Mouse (Mus musculus) c-Kit-positive CD71-positive TER-119-positive erythroid progenitor cells, embryonic 14.5 days (primary cell): ENCODE data around the gene Telo2.
"Not testable (repeated sequence)": the region's sequence is repeated elsewhere in the genome, so short reads cannot be mapped to it uniquely, and the experiment has no call there.

Source experiments
- DNase-seq: peaks from one replicate; pipeline ENCODE4 v3.0.0-alpha.2; 2013; ENCODE audit warnings: low spot score

Gene Telo2

GRCm38 (mm10) chr17:25115664-25116432 is at the start of gene Telo2:
Telo2 (minus strand) TSS chr17:25115967.
- DNase-seq, result peak; percentile 91

- DNase-seq, result no peak
Measured at GRCm38 (mm10) chr17:25164770-25165169, 49.0 kb upstream of the Telo2 start.

GRCm38 (mm10) chr17:25163387-25163786 is 47.6 kb upstream of the Telo2 start:
- DNase-seq, result no peak

- DNase-seq, result no peak
Measured at GRCm38 (mm10) chr17:25162161-25162560, 46.4 kb upstream of the Telo2 start, which contains the start of gene Ccdc154. Ccdc154 (plus strand) TSS chr17:25162461.

GRCm38 (mm10) chr17:25139960-25140359 is 24.2 kb upstream of the Telo2 start:
- DNase-seq, result no peak

GRCm38 (mm10) chr17:25138803-25139202 is 23.0 kb upstream of the Telo2 start:
- DNase-seq, result no peak

GRCm38 (mm10) chr17:25135622-25136021 is 19.9 kb upstream of the Telo2 start:
- no peak for DNase-seq

- peak; percentile 83 for DNase-seq
Measured at GRCm38 (mm10) chr17:25133275-25133698, 17.5 kb upstream of the Telo2 start, which contains the start of gene Clcn7. Clcn7 (plus strand) TSS chr17:25133391.

GRCm38 (mm10) chr17:25130060-25130459 is 14.3 kb upstream of the Telo2 start:
- DNase-seq, result no peak

GRCm38 (mm10) chr17:25127681-25128080 is 11.9 kb upstream of the Telo2 start:
- peak; percentile 24 for DNase-seq

GRCm38 (mm10) chr17:25127079-25127478 is 11.3 kb upstream of the Telo2 start:
- DNase-seq, result peak; percentile 61

GRCm38 (mm10) chr17:25125442-25126060 is 9.8 kb upstream of the Telo2 start:
- DNase-seq, result not testable (repeated sequence)

- peak; percentile 31 for DNase-seq
Measured at GRCm38 (mm10) chr17:25123979-25124378, 8.2 kb upstream of the Telo2 start.

- no peak for DNase-seq
Measured at GRCm38 (mm10) chr17:25120406-25120805, 4.6 kb upstream of the Telo2 start, which contains the start of gene Ptx4. Ptx4 (plus strand) TSS chr17:25120760.

GRCm38 (mm10) chr17:25117263-25117662 is 1.5 kb upstream of the Telo2 start:
- peak; percentile 46 for DNase-seq

- no peak for DNase-seq
Measured at GRCm38 (mm10) chr17:25114908-25115645, 690 bp downstream of the Telo2 start.

GRCm38 (mm10) chr17:25112423-25112810 is 3.4 kb downstream of the Telo2 start:
- no peak for DNase-seq

- no peak for DNase-seq
Measured at GRCm38 (mm10) chr17:25111739-25112422, 3.9 kb downstream of the Telo2 start.

GRCm38 (mm10) chr17:25111220-25111619 is 4.5 kb downstream of the Telo2 start:
- no peak for DNase-seq

- no peak for DNase-seq
Measured at GRCm38 (mm10) chr17:25110590-25110989, 5.2 kb downstream of the Telo2 start.

- DNase-seq, result no peak
Measured at GRCm38 (mm10) chr17:25109578-25109977, 6.2 kb downstream of the Telo2 start.

GRCm38 (mm10) chr17:25107786-25108185 is 8.0 kb downstream of the Telo2 start:
- DNase-seq, result no peak
